Mouse (Mus musculus): Measurements from ENCODE around the gene Irf2bpl. TPM values are rescaled to one million over a fixed set of nuclear protein-coding genes. Genes with fewer than 3 reads are reported as not detected.

The Irf2bpl gene
- polyA plus RNA-seq, 1 experiment from 2014 or later, result 69.3 TPM

- Histone ChIP-seq H3K9me3 (replicated peaks; ENCODE audit: control insufficient read depth, low read length, poor library complexity, severe bottlenecking) (no peaks in the 10 kb centered on the region), H3K27ac (ENCODE audit: low read length) (no peak overlapping the region), H3K4me2 (ENCODE audit: low read length) (no peak overlapping the region), H3K27me3 (ENCODE audit: control insufficient read depth, insufficient read depth, low read depth, low read length) (no peaks in the 10 kb centered on the region), H3K36me3 (ENCODE audit: control insufficient read depth, insufficient read depth, low read length) (no peaks in the 10 kb centered on the region), H3K4me3 (ENCODE audit: low read depth, low read length) (no peak overlapping the region), H3K4me1 (ENCODE audit: control insufficient read depth, insufficient read depth, low read length) (peaks cover 18% of the 10 kb centered on the region), H3K9ac (ENCODE audit: low read depth, low read length) (no peak overlapping the region)
- WGBS, result over 99% methylated on average over 4 of the region's 4 CpGs
- no peak for ATAC-seq
Measured at GRCm38 (mm10) chr12:86858498-86858897, 26.1 kb downstream of the Irf2bpl start.

GRCm38 (mm10) chr12:86857290-86857689 lies 27.3 kb downstream of the Irf2bpl start:
- no peak overlapping the region for H3K4me3 ChIP-seq (ENCODE audit: low read depth, low read length)
- no peaks in the 10 kb centered on the region for H3K36me3 ChIP-seq (ENCODE audit: control insufficient read depth, insufficient read depth, low read length)
- no peak overlapping the region for H3K4me2 ChIP-seq (ENCODE audit: low read length)
- no peaks in the 10 kb centered on the region for H3K9me3 ChIP-seq (replicated peaks; ENCODE audit: control insufficient read depth, low read length, poor library complexity, severe bottlenecking)
- no peak overlapping the region for H3K27ac ChIP-seq (ENCODE audit: low read length)
- H3K27me3 ChIP-seq (ENCODE audit: control insufficient read depth, insufficient read depth, low read depth, low read length), result no peaks in the 10 kb centered on the region
- no peak overlapping the region for H3K9ac ChIP-seq (ENCODE audit: low read depth, low read length)
- ATAC-seq, result no peak
- 80% methylated on average over 8 of the region's 8 CpGs for WGBS
- H3K4me1 ChIP-seq (ENCODE audit: control insufficient read depth, insufficient read depth, low read length), result peaks cover 18% of the 10 kb centered on the region

GRCm38 (mm10) chr12:86855670-86856069 lies 28.9 kb downstream of the Irf2bpl start:
- no peaks in the 10 kb centered on the region for H3K9me3 ChIP-seq (replicated peaks; ENCODE audit: control insufficient read depth, low read length, poor library complexity, severe bottlenecking)
- H3K4me2 ChIP-seq (ENCODE audit: low read length), result peak overlapping the region; percentile 45
- H3K4me1 ChIP-seq (ENCODE audit: control insufficient read depth, insufficient read depth, low read length), result peaks cover 28% of the 10 kb centered on the region
- no peaks in the 10 kb centered on the region for H3K36me3 ChIP-seq (ENCODE audit: control insufficient read depth, insufficient read depth, low read length)
- H3K27me3 ChIP-seq (ENCODE audit: control insufficient read depth, insufficient read depth, low read depth, low read length), result no peaks in the 10 kb centered on the region
- peak overlapping the region; percentile 40; the same call in 1 of the 2 replicates for H3K9ac ChIP-seq (ENCODE audit: low read depth, low read length)
- H3K4me3 ChIP-seq (ENCODE audit: low read depth, low read length), result no peak overlapping the region; the same call in 1 of the 2 replicates
- H3K27ac ChIP-seq (ENCODE audit: low read length), result peak overlapping the region; percentile 63
- ATAC-seq, result peak; percentile 68; the same call in 1 of the 2 replicates
- 9% methylated on average over 11 of the region's 11 CpGs for WGBS

GRCm38 (mm10) chr12:86853516-86853915 lies 31.1 kb downstream of the Irf2bpl start:
- no peak overlapping the region for H3K4me2 ChIP-seq (ENCODE audit: low read length)
- H3K27me3 ChIP-seq (ENCODE audit: control insufficient read depth, insufficient read depth, low read depth, low read length), result no peaks in the 10 kb centered on the region
- peaks cover 31% of the 10 kb centered on the region for H3K4me1 ChIP-seq (ENCODE audit: control insufficient read depth, insufficient read depth, low read length)
- no peaks in the 10 kb centered on the region for H3K36me3 ChIP-seq (ENCODE audit: control insufficient read depth, insufficient read depth, low read length)
- no peaks in the 10 kb centered on the region for H3K9me3 ChIP-seq (replicated peaks; ENCODE audit: control insufficient read depth, low read length, poor library complexity, severe bottlenecking)
- no peak overlapping the region for H3K27ac ChIP-seq (ENCODE audit: low read length)
- WGBS, result 89% methylated on average over 1 of the region's 1 CpGs
- ATAC-seq, result no peak
- H3K9ac ChIP-seq (ENCODE audit: low read depth, low read length), result no peak overlapping the region
- no peak overlapping the region for H3K4me3 ChIP-seq (ENCODE audit: low read depth, low read length)

- Histone ChIP-seq H3K9me3 (replicated peaks; ENCODE audit: control insufficient read depth, low read length, poor library complexity, severe bottlenecking) (no peaks in the 10 kb centered on the region), H3K36me3 (ENCODE audit: control insufficient read depth, insufficient read depth, low read length) (no peaks in the 10 kb centered on the region), H3K4me1 (ENCODE audit: control insufficient read depth, insufficient read depth, low read length) (peaks cover 31% of the 10 kb centered on the region), H3K4me3 (ENCODE audit: low read depth, low read length) (no peak overlapping the region), H3K4me2 (ENCODE audit: low read length) (no peak overlapping the region), H3K27me3 (ENCODE audit: control insufficient read depth, insufficient read depth, low read depth, low read length) (no peaks in the 10 kb centered on the region), H3K9ac (ENCODE audit: low read depth, low read length) (no peak overlapping the region), H3K27ac (ENCODE audit: low read length) (peak overlapping the region; percentile 95)
- no peak for ATAC-seq
Measured at GRCm38 (mm10) chr12:86851313-86851712, 33.3 kb downstream of the Irf2bpl start.

GRCm38 (mm10) chr12:86850746-86851145 lies 33.9 kb downstream of the Irf2bpl start:
- H3K4me2 ChIP-seq (ENCODE audit: low read length), result peak overlapping the region; percentile 38
- peaks cover 29% of the 10 kb centered on the region for H3K4me1 ChIP-seq (ENCODE audit: control insufficient read depth, insufficient read depth, low read length)
- peak; percentile 3 for ATAC-seq
- H3K4me3 ChIP-seq (ENCODE audit: low read depth, low read length), result no peak overlapping the region
- H3K9me3 ChIP-seq (replicated peaks; ENCODE audit: control insufficient read depth, low read length, poor library complexity, severe bottlenecking), result no peaks in the 10 kb centered on the region
- H3K36me3 ChIP-seq (ENCODE audit: control insufficient read depth, insufficient read depth, low read length), result no peaks in the 10 kb centered on the region
- no peaks in the 10 kb centered on the region for H3K27me3 ChIP-seq (ENCODE audit: control insufficient read depth, insufficient read depth, low read depth, low read length)
- H3K27ac ChIP-seq (ENCODE audit: low read length), result peak overlapping the region; percentile 95
- 72% methylated on average over 5 of the region's 5 CpGs for WGBS
- H3K9ac ChIP-seq (ENCODE audit: low read depth, low read length), result peak overlapping the region; percentile 44; the same call in 1 of the 2 replicates

GRCm38 (mm10) chr12:86849945-86850626 lies 34.5 kb downstream of the Irf2bpl start:
- Histone ChIP-seq H3K9ac (ENCODE audit: low read depth, low read length) (peak overlapping the region; percentile 52), H3K27me3 (ENCODE audit: control insufficient read depth, insufficient read depth, low read depth, low read length) (no peaks in the 10 kb centered on the region), H3K4me3 (ENCODE audit: low read depth, low read length) (no peak overlapping the region), H3K36me3 (ENCODE audit: control insufficient read depth, insufficient read depth, low read length) (no peaks in the 10 kb centered on the region), H3K4me2 (ENCODE audit: low read length) (peak overlapping the region; percentile 38), H3K4me1 (ENCODE audit: control insufficient read depth, insufficient read depth, low read length) (peaks cover 22% of the 10 kb centered on the region), H3K27ac (ENCODE audit: low read length) (peak overlapping the region; percentile 95), H3K9me3 (replicated peaks; ENCODE audit: control insufficient read depth, low read length, poor library complexity, severe bottlenecking) (no peaks in the 10 kb centered on the region)
- 33% methylated on average over 10 of the region's 10 CpGs for WGBS
- peak; percentile 92 for ATAC-seq

GRCm38 (mm10) chr12:86842866-86843459 lies 41.6 kb downstream of the Irf2bpl start:
- WGBS, result 19% methylated on average over 15 of the region's 15 CpGs
- Histone ChIP-seq H3K27me3 (ENCODE audit: control insufficient read depth, insufficient read depth, low read depth, low read length) (no peaks in the 10 kb centered on the region), H3K4me3 (ENCODE audit: low read depth, low read length) (no peak overlapping the region), H3K4me1 (ENCODE audit: control insufficient read depth, insufficient read depth, low read length) (peaks cover 7% of the 10 kb centered on the region), H3K36me3 (ENCODE audit: control insufficient read depth, insufficient read depth, low read length) (no peaks in the 10 kb centered on the region), H3K9me3 (replicated peaks; ENCODE audit: control insufficient read depth, low read length, poor library complexity, severe bottlenecking) (no peaks in the 10 kb centered on the region), H3K27ac (ENCODE audit: low read length) (peak overlapping the region; percentile 3), H3K9ac (ENCODE audit: low read depth, low read length) (no peak overlapping the region), H3K4me2 (ENCODE audit: low read length) (0 out of 2 replicates have a peak overlapping the region, but pooled peaks have one; percentile 4)
- no peak for ATAC-seq

- 90% methylated on average over 4 of the region's 4 CpGs for WGBS
- no peaks in the 10 kb centered on the region for H3K9me3 ChIP-seq (replicated peaks; ENCODE audit: control insufficient read depth, low read length, poor library complexity, severe bottlenecking)
- no peak overlapping the region for H3K4me3 ChIP-seq (ENCODE audit: low read depth, low read length)
Measured at GRCm38 (mm10) chr12:86840526-86840925, 44.1 kb downstream of the Irf2bpl start.

More at GRCm38 (mm10) chr12:86840526-86840925, 44.1 kb downstream of the Irf2bpl start:
- Histone ChIP-seq H3K36me3 (ENCODE audit: control insufficient read depth, insufficient read depth, low read length) (no peaks in the 10 kb centered on the region), H3K9ac (ENCODE audit: low read depth, low read length) (no peak overlapping the region), H3K4me2 (ENCODE audit: low read length) (no peak overlapping the region), H3K27me3 (ENCODE audit: control insufficient read depth, insufficient read depth, low read depth, low read length) (no peaks in the 10 kb centered on the region), H3K27ac (ENCODE audit: low read length) (no peak overlapping the region), H3K4me1 (ENCODE audit: control insufficient read depth, insufficient read depth, low read length) (peaks cover 7% of the 10 kb centered on the region)
- ATAC-seq, result no peak
